Mouse (Mus musculus) cerebellum, adult 9-11 months (tissue): ENCODE measurements around the gene Prl7c1.
"Not testable (repeated sequence)": the region's sequence is repeated elsewhere in the genome, so short reads cannot be mapped to it uniquely, and the experiment has no call there.

Source experiments
- DNase-seq: peaks from one replicate; pipeline ENCODE4 v3.0.0; 2022

Gene Prl7c1

GRCm38 (mm10) chr13:27780704-27781103 lies at the start of gene Prl7c1:
Gene Prl7c1 (minus strand): TSS chr13:27780804.
- DNase-seq = not testable (repeated sequence)

GRCm38 (mm10) chr13:27802765-27803164 lies 22.2 kb upstream of the Prl7c1 start:
- DNase-seq = no peak

DNA sequence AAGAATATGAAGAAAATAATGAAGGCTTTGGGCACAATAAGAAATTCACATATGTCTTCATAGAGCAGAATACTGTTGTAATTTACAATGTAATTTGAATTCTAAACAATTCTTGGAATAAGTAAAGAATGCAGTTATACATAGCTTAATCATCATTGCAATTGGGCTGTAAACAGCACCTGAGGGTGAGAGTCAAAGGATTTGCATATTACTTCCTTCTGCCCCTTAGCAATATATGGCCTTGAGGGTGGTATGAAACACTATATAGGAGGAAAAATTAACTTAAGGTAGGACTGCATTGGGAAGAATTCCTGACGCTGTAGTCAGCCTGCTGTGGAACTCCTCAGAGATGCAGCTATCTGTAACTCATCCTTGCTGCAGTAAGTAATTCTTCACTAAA lies 20.8 kb upstream of the Prl7c1 start, which contains the start of gene Prl2a1:
Gene Prl2a1 (plus strand): TSS at position 301 of the 400 bp plus-strand sequence.
- DNase-seq = no peak

- no peak for DNase-seq
Observed at GRCm38 (mm10) chr13:27799303-27799702, 18.7 kb upstream of the Prl7c1 start.

DNA sequence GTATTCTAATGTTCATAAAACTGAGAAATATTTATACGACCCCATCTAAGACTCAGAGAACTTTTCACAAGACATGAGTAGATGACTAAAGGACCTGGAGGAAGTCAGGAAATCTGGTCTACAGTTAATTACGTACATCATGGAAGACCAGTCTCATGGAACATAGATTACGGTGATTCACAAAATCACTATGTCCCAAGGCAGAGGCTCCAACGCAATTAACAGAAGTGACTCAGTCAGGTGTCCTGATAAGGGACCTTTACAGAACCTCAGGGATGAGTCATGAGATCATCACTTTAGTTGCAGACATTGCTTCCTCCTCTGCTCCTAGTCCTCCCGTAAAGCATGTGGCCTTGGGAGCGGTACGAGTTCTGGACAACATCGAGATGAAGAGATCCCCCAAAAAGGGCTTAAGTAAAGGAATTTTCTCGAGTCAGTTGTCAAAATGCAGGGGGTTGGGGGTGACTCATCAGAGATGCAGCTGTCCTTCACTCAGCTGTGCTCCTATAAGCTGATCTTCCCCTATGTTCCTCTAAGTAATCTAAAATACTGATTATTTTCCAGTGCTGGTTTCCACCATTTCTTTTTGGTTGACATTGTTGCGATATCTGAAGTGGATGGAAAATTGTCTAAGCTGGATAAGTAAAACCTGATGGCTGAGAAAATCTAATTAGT lies 46.0 kb downstream of the Prl7c1 start:
- no peak for DNase-seq

DNA sequence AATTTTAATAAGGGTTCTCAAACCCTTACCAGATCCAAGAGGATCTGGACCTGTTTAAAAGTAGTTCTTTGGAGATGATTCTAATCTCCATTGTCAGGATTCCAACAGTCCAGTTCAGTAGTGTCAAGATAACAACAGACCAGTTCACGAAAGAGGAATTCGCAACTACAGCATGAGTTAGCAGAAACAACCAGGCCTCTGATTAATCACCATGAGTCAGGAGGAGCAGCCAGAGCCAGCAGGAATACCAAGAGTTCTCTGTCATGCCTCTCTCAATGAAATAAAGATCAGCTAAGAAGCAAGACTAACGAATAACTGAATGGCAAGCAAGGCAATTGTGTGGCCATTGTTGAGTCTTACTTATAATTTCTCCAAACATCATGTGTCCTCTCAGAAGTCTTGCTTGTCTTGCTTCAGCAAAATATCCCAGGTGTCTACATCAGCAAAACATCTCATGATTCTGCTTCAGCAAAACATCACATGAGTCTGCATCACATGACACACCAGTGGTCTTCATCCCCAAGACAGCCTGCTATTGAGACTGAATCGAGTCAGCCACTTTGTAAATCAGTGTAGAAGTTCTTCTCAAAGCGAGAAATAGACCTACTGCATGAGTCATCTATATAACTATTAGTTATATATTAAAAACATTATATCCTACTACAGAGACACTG lies 50.2 kb downstream of the Prl7c1 start:
- DNase-seq = not testable (repeated sequence)

DNA sequence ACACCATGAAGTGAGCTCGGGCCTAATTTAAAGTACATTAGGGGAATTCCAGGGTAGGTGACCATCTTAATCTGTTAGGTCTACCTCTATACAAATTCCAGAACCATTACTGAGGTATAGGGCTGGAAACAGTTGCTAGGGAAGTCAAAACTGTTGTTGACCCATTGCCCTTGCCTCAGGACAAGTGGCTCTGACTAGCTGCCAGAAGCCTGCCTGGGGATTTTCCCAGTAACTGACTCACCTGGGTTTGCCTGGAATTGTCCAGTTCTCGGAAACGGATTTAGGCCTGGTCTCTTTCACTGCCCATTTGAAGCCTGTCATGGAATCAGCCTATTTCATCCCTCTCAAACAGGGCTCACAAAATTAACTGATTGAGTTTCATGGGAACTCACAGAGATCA lies 55.5 kb downstream of the Prl7c1 start:
- not testable (repeated sequence) for DNase-seq
